Mouse (Mus musculus): ENCODE measurements around the gene Rasal1.
A peak's percentile ranks its signal among the peaks of the same experiment; 100 is the strongest.

The Rasal1 gene

DNA sequence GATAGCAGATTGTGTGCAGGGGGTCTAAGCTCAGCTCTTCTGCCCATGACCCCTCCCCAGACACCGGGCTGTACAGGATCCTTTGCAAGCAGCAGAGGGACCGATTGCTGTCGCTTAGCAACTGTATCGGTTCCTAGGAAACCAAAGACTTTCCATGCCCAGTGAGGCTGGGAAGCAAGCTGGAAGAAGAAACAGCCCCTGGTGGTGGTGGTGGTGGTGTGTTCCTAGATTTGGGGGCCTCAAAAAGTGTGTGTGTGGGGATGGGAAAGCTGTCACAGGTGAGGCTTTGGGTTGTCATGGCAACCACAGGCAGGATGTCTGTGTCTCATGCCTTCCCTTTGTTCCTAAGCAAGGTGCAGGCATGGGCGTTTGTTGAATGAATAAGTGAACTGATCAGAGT is 12.2 kb downstream of the Rasal1 start:
- no peak for DNase-seq

DNA sequence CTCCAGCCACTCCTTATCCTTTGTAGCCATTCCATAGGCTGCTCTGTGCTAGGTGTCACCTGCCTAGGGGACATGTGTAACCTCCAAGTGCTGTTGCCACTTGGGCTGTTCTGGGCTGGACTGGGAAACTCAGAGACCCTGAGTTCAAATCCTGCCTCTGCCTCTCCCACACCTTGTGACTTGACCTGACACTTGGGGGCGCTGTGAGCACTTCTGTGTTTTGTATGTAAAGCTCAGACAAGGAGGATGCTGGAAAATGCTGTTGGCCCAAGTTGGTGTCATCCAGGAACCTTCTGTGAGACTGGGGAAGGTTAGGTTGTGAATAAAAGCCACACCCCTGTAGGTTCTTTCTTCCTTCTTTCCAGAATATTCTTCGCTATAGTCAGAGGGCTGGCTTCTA is 16.3 kb downstream of the Rasal1 start:
- DNase-seq: no peak

DNA sequence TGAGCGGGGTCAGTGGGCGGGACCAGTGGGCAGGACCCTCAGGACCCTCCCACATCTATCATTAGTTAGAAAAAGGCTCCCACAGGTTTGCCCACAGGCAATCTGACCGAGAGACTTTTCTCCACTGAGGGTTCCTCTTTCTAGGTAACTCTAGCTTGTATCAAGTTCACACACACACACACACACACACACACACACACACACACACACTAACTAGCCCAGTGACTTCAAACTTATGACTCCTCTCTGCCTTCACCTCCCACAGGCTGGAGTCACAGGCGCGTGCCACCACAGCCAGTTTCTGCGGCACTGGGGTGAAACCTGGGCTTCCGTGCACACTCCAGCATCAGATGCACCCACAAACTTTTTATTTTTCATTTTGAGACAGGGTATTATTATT is 20.1 kb downstream of the Rasal1 start:
- DNase-seq: no peak

DNA sequence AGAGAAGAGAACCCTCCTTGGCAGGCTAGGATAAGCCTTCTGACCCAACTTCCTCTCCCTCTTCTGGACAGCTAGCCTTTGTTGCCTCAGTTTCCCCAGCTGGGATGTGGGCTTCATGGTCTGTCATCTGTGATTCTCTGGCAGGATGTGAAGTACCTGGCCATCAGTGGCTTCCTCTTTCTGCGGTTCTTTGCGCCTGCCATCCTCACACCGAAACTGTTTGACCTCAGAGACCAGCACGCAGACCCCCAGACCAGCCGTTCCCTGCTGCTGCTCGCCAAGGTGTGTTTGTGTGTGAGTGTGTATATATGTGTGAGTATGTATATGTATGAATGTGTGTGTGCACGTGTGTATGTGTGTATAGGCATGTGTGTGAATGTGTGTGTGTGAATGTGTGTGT is 21.5 kb downstream of the Rasal1 start:
- no peak for DNase-seq

DNA sequence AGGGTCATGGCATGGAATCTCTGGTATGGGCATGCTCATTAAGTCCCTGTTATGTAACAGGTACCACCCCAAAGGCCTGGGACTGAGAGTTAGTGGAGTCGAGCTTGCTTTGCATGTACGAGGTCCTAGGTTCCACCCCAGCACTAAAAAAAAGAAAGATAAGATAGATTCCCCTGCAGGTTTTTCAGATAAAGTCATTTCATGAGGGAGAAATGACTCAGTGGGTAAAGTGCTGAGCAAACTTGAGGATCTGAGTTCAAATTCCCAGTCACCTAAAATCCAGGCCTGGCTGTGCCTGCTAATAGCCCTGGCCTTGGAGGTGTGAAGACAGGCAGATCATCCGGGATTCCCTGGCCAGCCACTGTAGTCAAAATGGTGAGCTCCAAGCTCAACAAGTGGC is 23.3 kb downstream of the Rasal1 start:
- DNase-seq: no peak

DNA sequence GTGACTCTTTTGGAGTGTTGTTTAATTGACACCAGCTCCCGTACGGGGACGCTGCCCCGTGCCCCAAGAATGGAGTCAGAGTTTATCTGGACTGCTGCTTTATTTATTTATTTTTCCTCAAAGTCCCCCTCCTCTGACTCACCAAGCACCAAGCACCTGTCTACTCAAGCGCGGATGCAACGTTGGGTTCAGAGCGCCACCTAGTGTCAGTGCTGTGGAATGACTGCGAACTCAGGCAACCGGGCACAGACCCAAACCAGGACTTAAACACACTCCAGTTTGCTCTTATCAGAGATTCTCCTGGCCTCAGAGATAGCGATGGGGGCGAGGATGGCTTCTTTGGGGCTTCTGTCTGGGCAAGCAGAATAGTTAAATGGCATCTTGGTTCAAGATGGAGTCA is 25.0 kb downstream of the Rasal1 start:
- DNase-seq: peak; percentile 63

DNA sequence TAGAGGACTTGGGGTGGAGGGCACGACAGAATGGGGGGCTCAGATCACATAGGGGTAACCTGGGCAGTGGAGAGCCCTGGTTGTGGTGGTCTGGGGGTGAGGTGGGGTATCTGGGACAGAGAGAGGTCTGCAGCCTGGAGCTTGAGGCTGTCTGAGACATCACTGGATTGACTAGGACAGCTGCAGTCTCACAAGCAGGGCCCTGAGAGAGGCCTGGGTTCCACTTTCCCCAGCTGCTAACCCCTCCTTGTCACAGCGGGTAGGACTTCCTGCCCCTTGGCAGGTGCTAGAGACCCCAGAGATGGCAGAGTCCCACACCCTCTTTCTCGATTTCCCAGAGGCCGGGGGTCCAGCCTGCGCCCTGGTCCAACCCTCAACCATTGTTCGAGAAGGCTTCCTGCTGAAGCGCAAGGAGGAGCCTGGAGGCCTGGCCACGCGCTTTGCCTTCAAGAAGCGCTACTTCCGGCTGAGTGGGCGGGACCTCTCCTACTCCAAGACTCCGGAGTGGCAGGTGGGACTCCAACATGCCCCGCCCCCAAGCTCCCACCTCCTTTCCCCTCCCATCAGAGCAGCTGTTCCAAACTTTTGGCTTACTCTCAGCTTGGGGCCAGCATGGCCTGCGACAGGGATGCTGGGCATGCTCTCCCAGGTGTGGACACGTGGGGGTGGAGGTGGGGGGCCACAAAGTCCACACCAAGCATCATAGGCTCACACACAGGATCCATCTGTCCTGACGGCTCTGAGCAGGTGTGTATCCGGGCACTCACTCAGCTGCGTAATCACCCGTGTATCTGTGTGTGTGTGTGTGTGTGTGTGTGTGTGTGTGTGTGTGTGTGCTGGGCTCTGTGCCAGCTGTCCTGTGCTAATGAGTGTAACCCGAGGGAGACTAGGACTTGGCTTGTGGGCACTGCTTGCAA is 25.9 kb downstream of the Rasal1 start:
- DNase-seq: peak; percentile 41

DNA sequence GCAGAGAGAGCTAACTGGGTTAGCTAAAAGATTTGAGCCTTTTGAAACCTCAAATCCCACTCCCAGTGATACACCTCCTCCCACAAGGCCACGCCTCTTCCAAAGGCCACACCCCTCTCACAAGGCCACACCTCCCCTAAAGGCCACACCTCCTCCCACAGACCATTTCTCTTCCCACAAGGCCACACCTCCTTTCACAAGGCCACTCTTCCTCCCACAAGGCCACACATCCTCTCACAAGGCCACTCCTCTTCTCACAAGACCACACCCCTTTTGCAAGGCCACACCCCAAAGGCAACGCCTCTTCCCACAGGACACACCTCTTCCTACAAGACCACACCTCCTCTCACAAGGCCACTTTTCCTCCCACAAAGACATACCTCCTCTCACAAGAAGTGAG is 28.9 kb downstream of the Rasal1 start:
- peak; percentile 36 for DNase-seq

DNA sequence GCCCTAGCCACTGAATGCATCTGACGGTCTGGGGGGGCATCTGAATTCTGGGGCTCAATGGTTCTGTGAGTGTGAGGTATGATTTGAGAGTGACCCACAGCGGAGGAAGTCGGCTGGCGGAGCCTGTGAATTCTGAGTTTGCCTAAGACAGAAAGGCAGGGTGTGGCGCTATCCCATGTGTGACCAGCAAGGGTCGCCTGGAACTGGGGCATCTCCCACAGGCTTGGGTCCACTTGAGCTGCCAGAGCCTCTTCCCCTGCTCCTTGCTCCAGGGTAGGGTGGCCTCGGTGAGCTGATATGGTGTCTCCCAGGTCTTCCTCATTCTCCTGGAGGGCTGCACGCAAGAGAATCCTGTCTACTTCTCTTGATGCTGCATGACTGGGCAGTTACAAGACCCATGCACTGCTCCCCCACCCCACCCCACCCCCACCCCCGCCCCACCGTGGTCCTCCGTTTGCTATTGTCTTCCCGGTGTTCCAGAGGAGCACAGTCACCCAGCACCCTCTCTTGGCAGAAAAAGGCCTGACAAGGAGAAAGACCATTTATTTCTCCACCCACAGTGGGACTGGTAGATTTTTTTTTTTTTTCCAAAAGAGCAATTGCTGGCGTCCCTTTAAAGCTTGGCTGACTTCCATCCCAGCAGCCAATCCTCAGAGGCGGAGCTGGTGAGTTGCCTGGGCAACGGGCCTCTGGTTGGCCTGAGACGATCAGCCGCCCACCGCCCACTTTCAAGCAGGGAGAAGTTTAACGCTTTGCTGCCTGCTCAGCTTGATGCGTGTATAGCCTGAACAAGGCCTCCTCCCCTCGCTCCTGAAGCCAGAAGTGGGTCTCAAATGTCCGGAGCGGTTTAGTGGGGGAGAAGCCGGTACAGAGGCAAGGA is 31.3 kb downstream of the Rasal1 start:
- DNase-seq: peak; percentile 93

DNA sequence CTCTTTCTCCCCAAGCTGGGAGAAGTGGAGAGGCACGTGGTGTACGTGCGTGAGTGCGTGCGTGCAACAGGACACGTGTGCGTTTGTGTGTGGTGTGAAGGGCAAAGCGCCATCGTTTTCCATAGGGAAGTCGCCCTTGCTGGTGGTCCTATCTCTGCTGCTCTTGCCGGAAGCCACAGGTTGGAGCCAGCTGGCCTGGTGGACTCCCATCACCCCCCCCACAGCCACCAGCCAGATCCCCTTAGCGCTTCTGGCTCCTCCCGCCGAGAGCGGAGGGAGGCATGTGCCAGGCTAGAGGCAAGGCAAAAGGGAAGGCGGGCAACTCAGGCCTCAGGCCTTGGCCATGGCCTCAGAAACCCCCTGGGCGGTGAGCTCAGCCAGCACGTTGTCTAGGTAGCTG is 32.3 kb downstream of the Rasal1 start:
- no peak for DNase-seq

DNA sequence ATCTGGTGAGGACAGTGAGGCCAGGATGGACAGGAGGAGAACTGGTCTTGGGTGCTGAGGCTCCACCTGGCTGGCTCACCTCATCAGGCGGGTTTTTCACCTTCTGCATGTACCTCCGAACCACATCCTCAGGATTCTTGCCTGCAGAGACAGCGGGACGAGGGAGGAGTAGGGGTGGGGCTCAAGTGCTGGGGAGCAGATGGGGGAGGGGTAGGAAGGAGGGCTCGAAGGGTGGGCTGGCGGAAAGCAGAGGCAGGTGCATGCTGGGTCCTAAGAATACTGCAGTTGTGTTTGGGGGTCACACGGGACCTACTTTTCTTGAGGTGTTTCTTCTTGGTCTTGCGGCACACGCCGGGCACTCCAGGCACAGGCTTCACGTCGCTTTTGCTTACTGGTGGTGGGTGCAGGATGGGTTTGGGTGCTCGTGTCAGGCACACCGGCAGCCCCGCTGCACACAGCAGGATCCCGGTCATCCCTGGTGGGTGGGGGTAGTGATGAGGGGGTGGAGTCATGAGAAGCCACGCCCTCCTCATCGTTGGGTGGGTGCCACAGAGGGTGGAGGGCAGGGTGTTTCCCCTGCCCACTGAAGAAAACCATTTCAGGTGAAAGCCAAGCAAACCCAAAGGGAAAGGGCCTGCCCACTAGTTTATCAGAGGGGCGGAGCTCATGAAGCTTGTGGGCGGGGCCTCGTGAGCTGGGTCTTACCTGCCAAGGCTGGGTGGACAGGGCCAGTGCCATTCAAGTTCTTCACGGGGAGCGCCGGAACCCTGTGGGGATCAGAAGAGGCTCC is 34.6 kb downstream of the Rasal1 start:
- no peak for DNase-seq

DNA sequence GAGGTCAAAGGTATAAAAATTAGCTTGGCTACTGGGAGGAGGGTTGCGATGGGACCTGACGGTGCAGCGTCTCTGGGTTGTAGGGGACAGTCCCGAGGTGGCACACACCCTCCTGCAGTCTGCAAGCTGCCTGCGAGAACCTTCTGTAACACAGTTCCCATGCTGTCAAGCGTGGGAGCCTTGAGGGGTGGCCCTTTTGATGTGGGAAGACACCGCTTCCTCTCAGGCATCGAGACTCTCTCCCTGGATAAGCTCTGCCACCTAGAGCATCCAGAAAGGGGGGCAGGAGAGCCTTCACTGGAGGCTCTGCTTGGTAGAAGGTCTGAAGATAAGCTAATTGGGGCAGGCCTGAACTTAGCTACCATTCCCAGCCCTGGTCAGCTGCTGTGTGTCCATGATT is 37.1 kb downstream of the Rasal1 start:
- DNase-seq: no peak

DNA sequence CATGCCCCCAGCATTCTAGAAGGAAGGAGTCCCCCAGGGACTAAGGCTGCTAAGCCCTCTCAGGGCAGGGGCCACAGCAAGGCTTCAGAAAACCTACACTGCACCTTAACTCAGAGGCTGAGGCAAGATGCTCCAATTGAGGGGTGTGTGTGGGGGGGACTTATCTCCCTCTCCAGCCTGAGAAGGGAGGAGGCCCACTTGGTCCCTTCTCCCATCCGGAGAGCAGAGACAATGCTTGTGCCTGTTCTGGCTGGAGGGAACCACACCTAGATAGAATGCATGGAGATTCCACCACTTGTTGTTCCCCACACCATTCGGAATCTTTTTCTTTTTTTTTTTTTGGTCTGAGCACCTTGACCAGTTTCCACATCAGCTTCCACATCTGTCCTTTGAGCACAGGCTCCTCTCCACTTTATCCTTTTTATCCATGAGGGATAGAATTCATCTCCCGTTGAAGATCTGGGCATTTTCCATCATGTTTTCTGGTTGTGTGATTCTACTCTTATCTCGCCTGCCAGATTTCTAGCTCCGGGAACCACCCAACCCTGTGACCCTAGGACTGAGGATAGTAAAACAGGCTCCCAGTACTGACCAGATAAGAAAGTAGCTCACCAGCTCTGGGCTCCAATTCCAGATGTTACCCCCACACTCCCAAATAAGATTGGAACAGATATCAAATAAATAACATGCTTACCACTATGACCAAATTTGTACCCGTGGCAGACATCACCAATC is 38.3 kb downstream of the Rasal1 start:
- no peak for DNase-seq

DNA sequence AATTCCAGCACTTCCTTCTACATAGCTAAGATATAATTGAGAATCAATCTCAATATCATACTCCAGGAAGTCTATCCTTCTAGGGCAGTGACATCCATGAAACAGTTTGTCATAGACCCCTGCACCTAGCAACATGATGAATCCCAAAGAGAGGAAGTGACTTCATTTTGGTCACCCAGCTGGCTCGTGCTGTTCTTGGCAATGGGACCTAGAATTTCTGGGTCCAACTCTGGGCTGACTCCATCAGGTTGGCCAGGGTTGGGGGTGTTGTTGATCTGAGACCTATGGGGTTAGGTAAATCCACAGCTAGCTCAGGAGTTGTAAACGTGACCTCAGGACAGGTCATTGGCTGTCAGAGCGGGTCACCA is 38.9 kb downstream of the Rasal1 start:
- no peak for DNase-seq

DNA sequence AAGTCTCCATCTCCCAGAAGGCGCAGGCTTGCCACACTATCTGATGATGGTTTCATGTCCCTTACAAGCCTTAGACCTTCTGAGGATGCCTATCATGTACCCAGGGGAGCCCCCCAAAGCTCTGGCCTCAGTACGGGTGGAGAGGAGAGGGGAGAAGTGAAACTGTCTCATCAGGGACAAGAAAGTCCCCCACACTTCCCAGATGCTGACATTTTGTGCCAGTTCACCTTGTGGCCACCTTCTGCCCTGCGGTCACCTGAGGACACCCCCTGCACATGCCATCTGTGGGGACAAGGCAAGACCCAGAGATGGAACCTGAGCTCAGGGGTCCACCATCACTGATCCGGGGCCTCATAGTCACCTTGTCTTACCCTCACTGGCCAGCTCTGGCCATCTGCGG is 39.3 kb downstream of the Rasal1 start:
- no peak for DNase-seq

DNA sequence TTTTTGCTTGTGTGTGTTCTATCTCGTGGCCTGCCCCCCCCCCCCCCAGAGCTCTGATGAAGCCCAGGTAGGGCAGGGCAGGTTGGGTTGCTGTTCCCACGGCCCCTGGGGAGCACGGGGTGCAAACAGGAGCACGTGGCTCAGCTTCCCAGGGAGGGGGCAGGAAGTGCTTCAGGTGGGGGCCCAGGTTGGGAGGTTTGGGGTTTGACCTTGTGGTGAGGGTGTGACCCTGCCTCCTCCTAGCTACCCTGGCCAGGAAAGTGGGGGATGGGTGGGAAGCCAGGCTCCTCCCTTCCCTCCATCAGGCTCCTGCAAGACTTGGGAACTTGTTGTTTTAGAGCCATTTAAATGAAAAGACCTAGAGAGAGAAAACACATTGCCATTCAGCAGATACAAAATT is 39.8 kb downstream of the Rasal1 start:
- DNase-seq: no peak

DNA sequence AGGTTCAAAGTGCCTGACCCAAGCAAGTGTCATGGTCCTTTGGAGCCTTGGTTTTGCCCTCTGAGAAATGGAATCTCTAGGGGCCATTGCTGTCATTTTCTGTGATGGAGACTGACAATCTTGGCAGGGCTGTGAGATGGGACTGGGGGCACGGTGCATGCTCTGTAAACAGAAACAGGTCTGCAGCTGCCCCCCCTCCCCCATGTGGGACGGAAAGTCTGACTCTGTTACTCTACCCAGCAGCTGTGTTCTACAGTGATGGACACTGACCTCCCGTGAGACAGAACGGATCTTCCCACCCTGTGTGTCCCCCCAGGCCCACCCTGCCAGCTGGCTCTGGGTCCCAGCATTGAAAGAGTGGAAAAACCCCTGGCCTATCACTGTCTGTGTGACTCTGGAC is 41.8 kb downstream of the Rasal1 start:
- DNase-seq: no peak

DNA sequence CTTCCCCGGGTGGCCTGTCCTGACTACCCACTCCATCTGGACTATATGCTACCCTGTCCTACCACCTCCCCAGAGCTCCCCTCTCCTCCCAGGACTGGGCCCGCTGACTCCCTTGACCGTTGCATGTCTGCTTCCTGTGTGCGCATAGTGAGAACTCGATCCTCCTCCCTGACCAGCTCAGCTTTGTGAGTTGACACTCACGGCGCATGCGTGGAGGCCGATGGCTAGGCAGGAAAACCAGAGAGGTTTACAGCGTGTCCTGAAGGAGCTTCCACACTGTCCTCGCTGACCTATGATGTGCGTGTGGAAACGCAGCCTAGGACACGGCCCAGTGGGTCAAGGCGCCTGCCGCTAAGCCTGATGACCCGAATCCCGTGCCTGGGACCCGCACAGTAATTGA is 43.4 kb downstream of the Rasal1 start:
- DNase-seq: no peak

DNA sequence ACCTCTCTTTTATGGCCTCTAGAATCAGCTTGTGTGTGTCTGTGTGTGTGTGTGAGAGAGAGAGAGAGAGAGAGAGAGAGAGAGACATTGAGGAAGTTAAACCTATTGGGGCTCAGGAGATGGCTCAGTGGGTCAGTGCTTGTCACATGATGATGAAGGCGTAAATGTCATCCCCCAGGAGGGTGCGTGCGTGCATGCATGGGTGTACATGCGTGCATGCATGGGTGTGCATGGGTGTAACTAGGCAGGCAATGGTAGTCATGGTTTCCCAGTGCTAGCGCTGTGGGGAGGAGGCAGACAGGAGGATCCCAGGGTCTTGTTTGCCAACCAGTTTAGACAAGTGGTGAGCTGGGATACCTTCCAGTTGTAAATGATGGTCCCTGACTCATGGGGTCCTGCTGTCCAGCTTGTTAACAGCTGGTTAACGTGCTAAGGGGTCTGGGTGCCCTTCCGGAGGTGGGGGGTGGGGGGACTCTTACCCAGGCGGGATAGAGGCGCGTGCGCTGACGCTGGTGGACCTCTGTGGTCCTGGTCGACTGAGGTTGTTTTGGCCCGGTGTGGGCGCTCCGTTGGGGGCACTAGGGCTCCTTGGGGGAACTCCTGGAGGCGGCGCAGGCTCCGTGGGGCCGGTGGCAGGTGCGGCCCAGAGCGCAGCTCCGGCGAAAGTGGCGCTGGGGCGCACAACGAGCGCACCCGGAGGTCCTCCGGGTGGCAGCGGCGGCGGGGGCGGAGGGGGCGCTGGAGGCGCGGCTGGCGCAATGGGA is 45.5 kb downstream of the Rasal1 start:
- no peak for DNase-seq

DNA sequence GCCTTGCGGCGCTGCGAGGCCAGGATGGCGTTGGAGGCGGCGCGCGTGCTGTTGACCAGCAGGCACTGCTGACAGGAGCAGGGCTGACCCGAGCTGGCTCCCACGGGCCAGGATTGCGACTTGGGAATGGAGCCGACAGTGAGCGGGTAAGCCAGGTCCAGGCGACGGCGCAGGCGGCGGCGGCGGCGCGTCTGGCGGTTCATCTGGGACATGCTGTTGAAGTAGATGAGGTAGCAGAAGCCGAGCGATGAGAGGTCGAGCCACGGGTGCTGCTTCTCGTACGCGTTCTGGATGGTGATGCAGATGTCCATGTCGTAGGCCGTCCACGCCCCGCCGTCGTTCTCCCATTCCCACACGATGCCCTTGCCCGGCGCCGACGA is 46.1 kb downstream of the Rasal1 start:
- DNase-seq: no peak

DNA sequence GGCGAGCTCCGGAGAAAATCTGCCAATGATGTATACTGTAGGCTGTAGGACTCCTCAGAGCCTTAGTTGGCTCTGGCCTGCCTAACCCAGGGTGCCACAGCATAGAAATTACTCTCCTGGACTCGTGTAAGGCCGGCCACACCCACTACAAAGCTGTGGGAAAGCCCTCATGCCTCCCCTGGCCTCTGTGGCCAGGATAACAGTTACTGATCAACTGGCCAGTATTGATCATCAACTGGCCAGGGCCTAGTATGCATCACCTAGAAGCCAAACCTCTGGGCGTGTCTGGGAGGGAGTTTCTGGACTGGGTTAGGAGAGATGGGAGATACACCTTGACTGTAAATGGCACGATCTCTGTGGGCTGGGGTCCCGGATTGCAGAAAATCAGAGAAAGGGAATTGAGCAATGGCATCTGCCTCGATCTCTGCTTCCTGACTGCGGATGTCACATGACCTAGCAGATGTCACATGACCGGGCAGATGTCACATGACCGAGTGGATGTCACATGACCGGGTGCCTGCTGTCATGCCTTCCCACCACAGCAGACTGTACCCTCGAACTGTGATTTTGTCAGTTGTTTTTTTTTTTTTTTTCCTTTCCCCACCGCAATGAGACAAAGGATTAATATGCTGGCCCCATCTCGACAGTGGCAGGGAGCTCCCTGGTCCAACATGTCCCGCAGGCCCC is 47.6 kb downstream of the Rasal1 start:
- DNase-seq: no peak
